Mouse (Mus musculus): ENCODE measurements around the gene Epyc. TPM values are rescaled to one million over a fixed set of nuclear protein-coding genes. Genes with fewer than 3 reads are reported as not detected.

The Epyc gene
- total RNA-seq (2023) = not detected

GRCm38 (mm10) chr10:97643768-97644167 is at the start of gene Epyc:
TSS of gene Epyc (plus strand) at chr10:97644068.

DNA sequence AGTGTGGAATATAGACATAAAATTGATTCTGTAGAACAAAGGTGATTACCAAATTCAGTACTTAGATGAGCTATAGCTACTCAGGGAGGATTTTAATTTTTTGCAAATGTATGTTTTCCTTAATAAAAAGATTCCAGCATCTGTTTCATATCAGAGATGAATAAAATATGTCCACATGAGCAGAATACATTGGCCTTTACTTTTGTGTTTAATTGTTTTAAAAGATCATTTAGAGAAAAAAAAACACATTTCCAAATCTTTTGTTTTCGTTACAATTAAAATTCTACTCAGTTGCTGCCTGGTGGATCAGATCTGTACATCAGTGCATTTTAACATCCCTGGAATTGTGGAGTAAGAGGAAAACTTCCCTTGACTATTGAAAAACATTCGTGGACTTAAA is 37.3 kb upstream of the Epyc start, which contains the start of gene Kera:
Gene Kera (plus strand): TSS at position 301 of the 400 bp plus-strand sequence.

DNA sequence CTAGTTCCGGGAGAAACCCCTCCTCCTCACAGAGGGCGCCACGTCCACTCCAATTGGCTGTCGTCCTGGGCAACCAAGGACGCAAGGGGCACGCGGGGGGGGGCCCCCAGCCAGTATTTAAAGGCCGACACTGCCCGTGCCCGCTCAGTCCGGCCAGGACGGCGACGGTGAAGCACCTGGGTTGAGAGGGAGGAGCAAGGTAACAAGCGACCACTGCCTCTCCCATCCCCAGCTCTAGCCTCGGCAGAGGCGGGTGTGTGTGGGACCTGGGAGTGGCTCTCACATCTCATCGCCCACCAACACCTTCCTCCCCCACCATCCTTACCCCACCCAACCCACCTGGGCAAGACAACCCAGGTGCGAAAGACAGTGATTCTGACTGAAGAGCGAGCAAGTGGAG is 49.0 kb downstream of the Epyc start, which contains the start of gene Ccer1:
Gene Ccer1 (plus strand): TSS at position 147 of the 400 bp plus-strand sequence.

GRCm38 (mm10) chr10:97726655-97727054 is 82.8 kb downstream of the Epyc start, which contains the start of gene C030005K15Rik:
TSS of gene C030005K15Rik (minus strand) at chr10:97726755.

Other genes starting within 250 kb of the Epyc start
- under 1 TPM; 0.32 to 0.33 TPM for gene Dcn, start 164.5 kb upstream of the Epyc start, total RNA-seq (2023)
- not detected for gene Lum, start 78.9 kb upstream of the Epyc start, total RNA-seq (2023)
- gene Kera, start 37.2 kb upstream of the Epyc start, total RNA-seq (2023) = not detected
- gene Ccer1, start 49.0 kb downstream of the Epyc start, total RNA-seq (2023) = not detected
- not detected for gene C030005K15Rik, start 82.7 kb downstream of the Epyc start, total RNA-seq (2023)